Mouse (Mus musculus) cerebellum, adult 2 months (tissue): ENCODE data around the gene Dlgap5. TPM values are rescaled to one million over a fixed set of nuclear protein-coding genes. Genes with fewer than 3 reads are reported as not detected.

Source experiments
- DNase-seq, 2 experiments: peaks; one replicate each; pipeline ENCODE4 v3.0.0; 2021
- H3K27ac ChIP-seq: fragments of 200-500 bp; 2 replicates; pipeline ENCODE4 v1.5.1; 2012; ENCODE audit warnings: low read length, control low read depth, inconsistent platforms; ENCODE audit not compliant: insufficient read depth
- H3K27me3 ChIP-seq: fragments of 200-500 bp; 2 replicates; pipeline ENCODE4 v1.6.1; 2012; ENCODE audit warnings: inconsistent platforms, mild to moderate bottlenecking, low read length, moderate library complexity; ENCODE audit not compliant: control insufficient read depth, insufficient read depth
- H3K4me1 ChIP-seq: fragments of 200-500 bp; 2 replicates; pipeline ENCODE4 v1.6.1; 2011; ENCODE audit warnings: low read length; ENCODE audit not compliant: control insufficient read depth, insufficient read depth
- H3K4me3 ChIP-seq: fragments of 200-500 bp; replicated peaks from 2 replicates; pipeline ENCODE3; 2011; ENCODE audit warnings: mild to moderate bottlenecking, low read depth, low read length, control low read depth; ENCODE audit not compliant: insufficient read depth
- CTCF ChIP-seq: fragments of 200-500 bp; IDR thresholded peaks from 2 replicates; pipeline ENCODE4 v1.5.1; 2011; ENCODE audit warnings: low read depth, mild to moderate bottlenecking, control low read depth, low read length, moderate library complexity, borderline replicate concordance; ENCODE audit not compliant: insufficient read depth
- POLR2A ChIP-seq: fragments of 200-500 bp; IDR thresholded peaks from 2 replicates; pipeline ENCODE4 v1.6.1; 2011; ENCODE audit warnings: low read length, control low read depth, borderline replicate concordance; ENCODE audit not compliant: insufficient read depth
- WGBS: fragments of 180-500 bp; shearing (Covaris S2); methylation state at CpG from one replicate; pipeline ENCODE4 v1.1.7; 2018; 5-methylcytosine and 5-hydroxymethylcytosine counted together
- polyA plus RNA-seq: library from polyadenylated mRNA; depleted of rRNA; stranded (reverse); fragments of >200 nt; gene quantifications from 2 replicates; pipeline ENCODE4 v1.2.3, GENCODE M21; 2012

The Dlgap5 gene
- polyA plus RNA-seq, 1 experiment: 0.31 TPM

DNA sequence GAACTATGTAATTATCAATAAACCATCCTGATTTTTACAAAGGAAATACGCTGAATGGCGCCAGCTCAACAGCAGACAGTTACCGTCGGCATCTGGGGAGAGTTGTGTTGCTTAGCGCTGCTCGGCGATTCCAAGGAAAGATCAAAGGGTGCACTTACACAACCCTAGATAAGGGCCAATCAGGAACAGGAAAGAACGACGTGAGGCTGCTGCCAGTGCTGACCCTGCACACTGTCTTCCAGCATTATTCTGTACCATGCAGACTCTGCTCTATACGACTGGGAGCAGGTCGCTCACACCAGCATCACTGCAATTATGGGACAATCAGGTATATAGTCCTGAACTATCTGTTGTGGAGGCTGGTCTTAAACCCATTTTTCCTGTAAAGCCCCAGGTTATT is 32.1 kb downstream of the Dlgap5 start:
- Histone ChIP-seq H3K4me1 (no peaks in the 10 kb centered on the region), H3K27ac (no peak overlapping the region), H3K4me3 (no peak overlapping the region), H3K27me3 (no peaks in the 10 kb centered on the region)
- TF ChIP-seq POLR2A: no peak
- no peak for TF ChIP-seq CTCF
- 80% methylated on average over 11 of the region's 11 CpGs for WGBS
- no peak for DNase-seq

DNA sequence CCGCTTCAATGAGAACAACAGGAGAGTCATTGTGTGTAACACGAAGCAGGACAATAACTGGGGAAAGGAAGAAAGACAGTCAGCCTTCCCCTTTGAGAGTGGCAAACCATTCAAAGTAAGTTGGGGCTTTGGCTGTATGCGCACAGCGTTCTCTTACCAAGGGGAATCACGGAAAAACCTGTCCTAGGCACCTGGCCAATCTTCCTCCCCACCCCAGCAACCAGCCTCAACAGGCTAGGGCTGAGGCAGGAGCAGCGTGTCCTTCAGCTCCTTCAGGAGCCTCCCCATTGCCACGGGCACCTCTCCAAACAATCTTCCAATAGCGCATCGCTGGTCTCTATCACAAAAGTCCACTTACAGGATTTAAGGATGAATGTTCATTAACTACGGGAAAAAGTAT is 33.6 kb downstream of the Dlgap5 start:
- Histone ChIP-seq H3K27me3 (no peaks in the 10 kb centered on the region), H3K4me3 (no peak overlapping the region), H3K27ac (no peak overlapping the region), H3K4me1 (no peaks in the 10 kb centered on the region)
- 74% methylated on average over 10 of the region's 10 CpGs for WGBS
- no peak for DNase-seq
- TF ChIP-seq POLR2A (no peak), CTCF (no peak)

DNA sequence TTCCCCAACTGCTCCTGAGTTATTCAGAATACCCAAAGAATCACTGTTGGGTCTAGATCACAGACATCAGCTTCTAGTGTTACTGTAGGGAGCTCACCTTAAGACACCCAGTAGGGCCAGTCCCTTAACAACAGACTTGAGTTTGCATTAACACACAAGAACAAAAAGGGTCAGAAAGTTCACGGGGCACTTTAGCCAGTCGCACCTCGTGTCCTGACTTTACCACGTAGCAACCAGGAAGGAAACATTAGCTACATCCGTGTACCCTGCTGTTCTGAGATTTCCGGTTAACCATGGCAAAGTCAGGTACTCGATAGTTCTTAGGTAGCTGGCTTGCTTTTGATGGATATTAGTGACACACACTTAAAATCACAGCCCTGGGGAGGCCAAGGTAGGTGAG is 34.3 kb downstream of the Dlgap5 start:
- TF ChIP-seq POLR2A (no peak), CTCF (no peak)
- no peak for DNase-seq

DNA sequence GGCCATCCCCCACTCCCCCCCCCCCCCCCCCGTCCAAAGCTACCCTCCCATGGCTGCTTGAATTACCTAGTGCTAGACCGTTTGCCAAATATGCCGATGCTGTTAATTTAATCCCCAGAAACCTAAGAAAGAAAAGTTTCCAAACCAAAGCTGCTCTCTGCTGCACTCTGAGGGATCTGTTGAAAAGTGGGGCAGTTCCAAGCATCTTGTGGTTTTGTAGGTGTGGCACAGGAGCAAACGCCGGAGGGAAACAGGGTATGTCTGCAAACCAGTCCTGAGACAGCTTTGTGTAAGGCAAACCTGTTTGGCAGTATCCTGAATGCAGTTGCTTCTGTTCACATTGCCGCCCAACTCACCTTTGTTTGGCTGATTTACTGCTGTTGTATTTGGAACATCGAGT is 39.9 kb downstream of the Dlgap5 start:
- H3K4me1 ChIP-seq: 0 out of 2 replicates have a peak, but pooled peaks cover 6% of the 10 kb centered on the region
- 77% methylated on average over 7 of the region's 7 CpGs for WGBS
- TF ChIP-seq POLR2A (no peak), CTCF (no peak)
- DNase-seq: no peak
- no peak overlapping the region for H3K27ac ChIP-seq
- H3K27me3 ChIP-seq: no peaks in the 10 kb centered on the region; the same call in 1 of the 2 replicates
- no peak overlapping the region for H3K4me3 ChIP-seq

More for the DNA sequence above, 34.3 kb downstream of the Dlgap5 start:
- Histone ChIP-seq H3K4me3 (no peak overlapping the region), H3K27me3 (no peaks in the 10 kb centered on the region), H3K4me1 (no peaks in the 10 kb centered on the region), H3K27ac (no peak overlapping the region)
- 90% methylated on average over 7 of the region's 7 CpGs for WGBS

DNA sequence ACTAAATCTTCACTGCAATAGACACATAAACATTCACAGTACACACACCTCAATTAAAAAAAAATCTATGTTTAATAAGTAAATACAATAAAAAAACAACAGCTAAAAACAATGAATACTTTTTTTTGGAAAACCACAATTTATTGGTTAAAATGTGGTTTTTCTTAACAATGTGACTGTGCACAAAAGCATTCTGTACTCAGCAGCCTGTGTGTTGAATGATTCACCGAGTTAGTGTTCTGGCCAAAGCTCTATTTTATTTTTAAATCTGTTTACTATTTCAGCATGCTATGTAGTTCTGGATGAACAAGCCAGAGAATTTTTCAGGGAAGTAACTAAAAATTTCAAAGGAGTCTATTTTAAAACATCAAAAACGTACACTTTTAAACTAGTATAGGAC is 41.7 kb downstream of the Dlgap5 start:
- no peak for DNase-seq
- Histone ChIP-seq H3K4me3 (no peak overlapping the region), H3K27me3 (no peaks in the 10 kb centered on the region; the same call in 1 of the 2 replicates), H3K27ac (no peak overlapping the region), H3K4me1 (0 out of 2 replicates have a peak, but pooled peaks cover 6% of the 10 kb centered on the region)
- TF ChIP-seq CTCF: no peak
- no peak for TF ChIP-seq POLR2A
- whole genome bisulfite sequencing: 78% methylated on average over 2 of the region's 2 CpGs

DNA sequence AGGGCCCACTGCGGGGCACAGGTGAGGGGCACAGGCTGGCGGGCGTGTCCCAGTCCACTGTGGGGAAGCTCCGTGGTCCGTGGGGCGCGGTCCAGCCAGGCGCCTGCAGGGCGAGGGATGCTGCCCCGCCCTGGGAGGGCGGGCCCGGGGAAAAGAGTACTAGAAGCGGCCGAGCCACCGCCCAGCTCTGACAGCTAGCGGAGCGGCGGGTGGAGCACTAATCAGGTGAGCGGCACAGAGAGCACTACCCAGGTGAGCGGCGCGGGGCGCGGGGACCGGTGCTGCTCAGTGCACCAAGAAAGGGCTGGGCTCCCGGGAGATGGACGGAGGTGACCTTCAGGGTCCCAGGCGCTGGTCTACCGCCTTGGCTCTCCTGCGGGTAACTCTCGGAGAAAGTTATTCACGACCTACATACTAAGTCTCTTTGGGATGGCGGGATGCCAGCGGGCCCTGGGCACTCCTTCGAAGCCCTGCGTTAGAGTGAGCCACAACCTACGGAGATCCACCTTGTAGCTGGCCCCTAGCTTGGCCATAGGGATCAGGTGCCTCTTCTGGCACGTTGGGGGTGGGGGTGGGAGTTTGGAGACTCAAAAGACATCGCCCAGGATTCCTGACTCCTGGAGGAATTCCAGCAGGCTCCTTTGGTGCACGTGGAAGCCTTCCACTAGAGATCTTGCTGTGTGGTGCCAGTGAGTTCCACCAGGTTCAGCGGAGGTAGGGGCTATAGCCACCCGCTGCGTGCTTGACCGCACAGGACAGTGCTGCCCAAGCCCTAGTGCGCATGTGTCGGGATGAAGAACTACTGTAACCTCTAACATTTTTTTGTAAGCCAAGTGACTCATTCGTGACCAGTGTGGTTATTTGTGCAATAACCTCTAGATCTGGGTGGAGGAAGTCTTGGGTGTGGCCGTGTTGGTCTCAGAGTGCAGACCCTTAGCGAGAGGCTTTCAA is 44.2 kb downstream of the Dlgap5 start:
- no peak overlapping the region for H3K27ac ChIP-seq
- H3K4me3 ChIP-seq: peak overlapping the region; percentile 30
- no peaks in the 10 kb centered on the region; the same call in 1 of the 2 replicates for H3K27me3 ChIP-seq
- peak; percentile 11 to 20 for DNase-seq
- TF ChIP-seq CTCF (no peak), POLR2A (no peak)
- WGBS: 15% methylated on average over 49 of the region's 49 CpGs
- 0 out of 2 replicates have a peak, but pooled peaks cover 6% of the 10 kb centered on the region for H3K4me1 ChIP-seq

DNA sequence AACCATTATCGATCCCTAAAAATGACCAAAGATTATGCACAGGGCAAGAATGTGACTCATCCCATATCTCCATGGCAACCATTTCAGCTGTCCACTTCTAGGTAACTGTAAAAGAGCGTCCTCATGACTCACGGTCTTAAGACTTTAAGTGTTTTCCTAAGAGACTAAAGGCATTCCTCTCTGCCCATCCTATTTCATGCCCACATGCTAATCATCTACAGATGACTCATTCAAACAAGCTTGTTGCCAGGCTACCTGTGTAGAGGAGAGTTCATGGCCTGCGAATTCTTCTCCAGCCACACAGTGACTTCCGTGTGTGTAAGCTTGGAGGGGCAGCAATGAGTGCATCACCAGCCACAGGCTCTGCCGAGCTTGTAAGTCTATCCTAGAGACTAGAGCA is 46.5 kb downstream of the Dlgap5 start:
- H3K4me3 ChIP-seq: no peak overlapping the region
- no peak overlapping the region for H3K27ac ChIP-seq
- H3K27me3 ChIP-seq: peaks cover 2% of the 10 kb centered on the region; the same call in 1 of the 2 replicates
- TF ChIP-seq POLR2A: no peak
- TF ChIP-seq CTCF: no peak
- peaks cover 11% of the 10 kb centered on the region for H3K4me1 ChIP-seq
- 68% methylated on average over 6 of the region's 6 CpGs for WGBS
- no peak for DNase-seq

DNA sequence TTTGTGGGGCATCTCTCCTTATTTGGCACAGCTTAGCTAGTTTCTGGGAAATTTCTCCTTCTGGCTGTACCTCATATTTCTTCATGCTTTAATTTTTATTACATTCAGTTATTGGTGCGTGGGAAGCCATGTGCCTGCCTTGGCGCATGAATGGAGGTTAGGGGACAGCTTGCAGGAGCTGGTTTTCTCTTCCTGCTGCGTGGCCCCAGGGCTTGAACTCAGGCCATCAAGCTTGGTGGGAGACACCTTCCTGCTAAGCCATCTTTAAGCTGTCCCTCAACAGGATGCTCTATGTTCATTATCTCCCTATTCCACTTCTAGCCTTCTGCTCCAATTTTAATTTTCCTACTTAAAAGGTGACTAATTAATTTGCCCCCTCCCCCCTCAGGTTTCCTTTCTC is 47.4 kb downstream of the Dlgap5 start:
- 31% methylated on average over 3 of the region's 3 CpGs for WGBS
- peaks cover 2% of the 10 kb centered on the region; the same call in 1 of the 2 replicates for H3K27me3 ChIP-seq

More for the DNA sequence above, 47.4 kb downstream of the Dlgap5 start:
- TF ChIP-seq POLR2A: no peak
- no peak for TF ChIP-seq CTCF
- H3K4me1 ChIP-seq: peaks cover 11% of the 10 kb centered on the region
- H3K27ac ChIP-seq: no peak overlapping the region
- peak in 1 of 2 experiments; percentile 19 for DNase-seq
- no peak overlapping the region for H3K4me3 ChIP-seq
